Mouse (Mus musculus) brain, adult 2 months (tissue): ENCODE data around the gene Ubqln1.

ENCODE experiments used
- DNase-seq: peaks from one replicate; pipeline ENCODE4 v3.0.0; 2011; ENCODE audit warnings: low read depth, low spot score

The Ubqln1 gene

GRCm38 (mm10) chr13:58215592-58216341 is at the start of gene Ubqln1:
Ubqln1 (minus strand) TSS chr13:58215653.
- peak; percentile 94 for DNase-seq

- no peak for DNase-seq
These were observed 48.1 kb upstream of the Ubqln1 start for GRCm38 (mm10) chr13:58263546-58263945.

- no peak for DNase-seq
These were observed 46.2 kb upstream of the Ubqln1 start for GRCm38 (mm10) chr13:58261674-58262073.

GRCm38 (mm10) chr13:58253268-58253667 is 37.8 kb upstream of the Ubqln1 start:
- DNase-seq, result no peak

- no peak for DNase-seq
These were observed 33.5 kb upstream of the Ubqln1 start for GRCm38 (mm10) chr13:58248957-58249356.

GRCm38 (mm10) chr13:58236536-58236935 is 21.1 kb upstream of the Ubqln1 start:
- DNase-seq, result no peak

GRCm38 (mm10) chr13:58232611-58233010 is 17.2 kb upstream of the Ubqln1 start:
- peak; percentile 78 for DNase-seq

- no peak for DNase-seq
These were observed 16.6 kb upstream of the Ubqln1 start for GRCm38 (mm10) chr13:58232070-58232469.

GRCm38 (mm10) chr13:58228624-58229023 is 13.2 kb upstream of the Ubqln1 start:
- DNase-seq, result no peak

GRCm38 (mm10) chr13:58225694-58226093 is 10.2 kb upstream of the Ubqln1 start:
- no peak for DNase-seq

GRCm38 (mm10) chr13:58220206-58220605 is 4.8 kb upstream of the Ubqln1 start:
- DNase-seq, result no peak

- DNase-seq, result no peak
These were observed 2.1 kb upstream of the Ubqln1 start for GRCm38 (mm10) chr13:58217536-58217935.

GRCm38 (mm10) chr13:58216395-58216794 is 942 bp upstream of the Ubqln1 start:
- no peak for DNase-seq

- no peak for DNase-seq
These were observed 231 bp downstream of the Ubqln1 start for GRCm38 (mm10) chr13:58215253-58215591.

- no peak for DNase-seq
These were observed 854 bp downstream of the Ubqln1 start for GRCm38 (mm10) chr13:58214346-58215252.

GRCm38 (mm10) chr13:58213801-58214200 is 1.7 kb downstream of the Ubqln1 start:
- no peak for DNase-seq

- DNase-seq, result no peak
These were observed 2.9 kb downstream of the Ubqln1 start for GRCm38 (mm10) chr13:58212530-58212929.

- DNase-seq, result peak; percentile 92
These were observed 5.0 kb downstream of the Ubqln1 start for GRCm38 (mm10) chr13:58210441-58210840.

- no peak for DNase-seq
These were observed 9.4 kb downstream of the Ubqln1 start for GRCm38 (mm10) chr13:58206084-58206483.

- DNase-seq, result no peak
These were observed 10.5 kb downstream of the Ubqln1 start for GRCm38 (mm10) chr13:58204986-58205385.

- no peak for DNase-seq
These were observed 11.3 kb downstream of the Ubqln1 start for GRCm38 (mm10) chr13:58204202-58204601.

- peak; percentile 86 for DNase-seq
These were observed 12.6 kb downstream of the Ubqln1 start for GRCm38 (mm10) chr13:58202903-58203302.

GRCm38 (mm10) chr13:58201908-58202307 is 13.5 kb downstream of the Ubqln1 start:
- DNase-seq, result no peak
